Mouse (Mus musculus) small intestine, adult 10 weeks (tissue): Measurements from ENCODE around the gene Olfr911-ps1. TPM values are rescaled to one million over a fixed set of nuclear protein-coding genes. Genes with fewer than 3 reads are reported as not detected.

ENCODE experiments used
- polyA plus RNA-seq: library from polyadenylated mRNA; stranded (reverse); fragments of 350-450 nt; fragmentation: Illumina TruSeq; extraction: RNeasy Lipid Tissue Mini Kit (QIAGEN cat#74804); gene quantifications from one replicate; pipeline ENCODE4 v1.2.3, GENCODE M21; 2014; ENCODE audit warnings: low replicate concordance

The Olfr911-ps1 gene
- polyA plus RNA-seq: not detected

DNA sequence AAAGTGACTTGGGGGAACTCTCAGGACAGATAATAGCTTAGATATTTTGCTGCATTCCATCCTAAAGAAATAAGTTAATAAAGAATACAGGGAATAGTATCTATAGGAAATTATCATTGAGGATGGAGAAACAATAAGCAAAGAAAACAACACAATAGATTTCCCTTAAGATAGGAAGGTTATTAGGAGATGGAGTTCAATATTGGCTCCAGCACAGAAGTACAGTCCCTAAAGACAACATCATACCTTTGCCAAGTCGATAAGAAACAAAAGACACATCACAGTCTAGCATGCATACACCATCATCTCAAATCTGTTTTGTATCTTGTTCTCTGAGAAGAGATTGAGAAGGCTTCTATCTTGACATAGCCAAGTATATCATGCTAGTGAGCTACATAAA, at the start of gene Olfr911-ps1:
Gene Olfr911-ps1 (plus strand): TSS at position 301 of the 400 bp plus-strand sequence.

DNA sequence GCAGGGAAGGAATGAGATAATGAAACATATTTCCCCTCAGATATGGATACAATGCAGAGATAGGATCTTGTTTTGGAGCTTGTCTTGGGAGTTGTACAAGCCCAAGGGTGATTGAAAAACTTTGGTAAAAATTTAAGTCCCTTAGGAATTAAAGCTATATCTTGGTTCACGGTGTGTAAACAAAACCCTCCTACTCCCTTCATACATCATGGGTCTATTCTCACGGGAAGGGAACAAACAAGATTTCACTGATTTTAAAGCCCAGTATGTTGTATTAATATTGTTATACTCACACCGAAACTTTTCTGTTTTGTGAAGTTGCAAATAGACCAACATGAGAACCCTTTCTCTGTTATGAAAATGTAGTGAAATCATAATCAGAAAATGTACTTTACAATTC, 34.6 kb upstream of the Olfr911-ps1 start, which contains the start of gene Olfr906:
Gene Olfr906 (plus strand): TSS at position 301 of the 400 bp plus-strand sequence.

DNA sequence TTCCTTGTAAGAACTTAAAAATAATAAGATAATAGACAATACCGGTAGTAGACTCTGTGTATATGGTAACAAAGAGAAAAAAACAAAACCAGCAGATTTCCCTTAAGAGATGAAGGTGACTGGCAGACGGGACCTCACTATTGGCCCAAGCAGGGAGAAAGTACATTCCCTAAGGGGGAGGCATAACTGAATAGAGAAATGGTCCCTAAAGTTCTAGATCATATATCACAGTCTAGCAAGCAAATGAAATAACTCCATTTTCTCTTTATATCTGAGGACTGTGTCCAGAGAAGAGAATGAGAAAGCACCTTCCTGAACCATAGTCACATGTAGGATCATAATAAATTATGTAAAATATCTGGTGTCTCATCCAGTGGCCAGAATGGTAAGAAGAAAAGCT, 25.9 kb upstream of the Olfr911-ps1 start, which contains the start of gene Olfr907:
Gene Olfr907 (plus strand): TSS at position 301 of the 400 bp plus-strand sequence.

DNA sequence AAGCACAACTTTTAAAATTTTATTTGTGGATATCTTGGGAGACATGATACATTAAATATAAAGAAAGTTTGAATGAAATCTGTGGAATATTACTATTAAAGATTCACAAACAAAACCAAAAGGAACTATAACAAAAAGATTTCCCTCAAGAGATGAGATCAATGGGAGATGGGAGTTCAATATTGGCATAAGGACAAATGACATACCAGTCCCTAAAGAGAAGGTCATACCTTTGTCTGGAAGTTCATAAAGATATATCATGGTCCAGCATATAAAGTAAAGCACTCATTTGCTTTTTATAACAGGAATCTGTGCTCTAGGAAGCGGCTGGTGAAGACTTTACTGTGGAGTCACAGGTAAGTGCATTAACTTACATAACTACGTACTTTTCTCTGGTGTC, 16.2 kb downstream of the Olfr911-ps1 start, which contains the start of gene Olfr910:
Gene Olfr910 (plus strand): TSS at position 301 of the 400 bp plus-strand sequence.

Other genes with a start within 250 kb of the Olfr911-ps1 start
- not detected for gene Olfr896-ps1, start 230.5 kb upstream of the Olfr911-ps1 start, polyA plus RNA-seq
- not detected for gene Olfr25, start 192.5 kb upstream of the Olfr911-ps1 start, polyA plus RNA-seq
- not detected for gene Olfr898, start 173.2 kb upstream of the Olfr911-ps1 start, polyA plus RNA-seq
- not detected for gene Olfr250, start 154.7 kb upstream of the Olfr911-ps1 start, polyA plus RNA-seq
- gene Olfr251, start 144.5 kb upstream of the Olfr911-ps1 start, polyA plus RNA-seq: not detected
- gene Olfr147, start 119.9 kb upstream of the Olfr911-ps1 start, polyA plus RNA-seq: not detected
- not detected for gene Olfr901, start 92.1 kb upstream of the Olfr911-ps1 start, polyA plus RNA-seq
- not detected for gene Olfr902, start 73.9 kb upstream of the Olfr911-ps1 start, polyA plus RNA-seq
- not detected for gene Olfr904, start 58.4 kb upstream of the Olfr911-ps1 start, polyA plus RNA-seq
- not detected for gene Olfr905, start 50.5 kb upstream of the Olfr911-ps1 start, polyA plus RNA-seq
- not detected for gene Olfr906, start 34.5 kb upstream of the Olfr911-ps1 start, polyA plus RNA-seq
- gene Olfr907, start 25.8 kb upstream of the Olfr911-ps1 start, polyA plus RNA-seq: not detected
- gene Olfr910, start 16.3 kb downstream of the Olfr911-ps1 start, polyA plus RNA-seq: not detected
- gene Olfr912, start 58.6 kb downstream of the Olfr911-ps1 start, polyA plus RNA-seq: not detected
- not detected for gene Olfr913, start 71.2 kb downstream of the Olfr911-ps1 start, polyA plus RNA-seq
- not detected for gene Olfr914, start 83.5 kb downstream of the Olfr911-ps1 start, polyA plus RNA-seq
- gene Olfr916, start 138.3 kb downstream of the Olfr911-ps1 start, polyA plus RNA-seq: not detected
- gene Olfr917, start 144.3 kb downstream of the Olfr911-ps1 start, polyA plus RNA-seq: not detected
- not detected for gene Olfr918, start 153.0 kb downstream of the Olfr911-ps1 start, polyA plus RNA-seq
- gene Olfr919, start 182.1 kb downstream of the Olfr911-ps1 start, polyA plus RNA-seq: not detected
- 71.8 TPM for gene Vwa5a, start 196.7 kb downstream of the Olfr911-ps1 start, polyA plus RNA-seq
- gene Olfr920, start 230.7 kb downstream of the Olfr911-ps1 start, polyA plus RNA-seq: 0.52 TPM